Mouse (Mus musculus): Measurements from ENCODE around the gene Cish.
"Not testable (repeated sequence)": the region's sequence is repeated elsewhere in the genome, so short reads cannot be mapped to it uniquely, and the experiment has no call there.

Cish gene

DNA sequence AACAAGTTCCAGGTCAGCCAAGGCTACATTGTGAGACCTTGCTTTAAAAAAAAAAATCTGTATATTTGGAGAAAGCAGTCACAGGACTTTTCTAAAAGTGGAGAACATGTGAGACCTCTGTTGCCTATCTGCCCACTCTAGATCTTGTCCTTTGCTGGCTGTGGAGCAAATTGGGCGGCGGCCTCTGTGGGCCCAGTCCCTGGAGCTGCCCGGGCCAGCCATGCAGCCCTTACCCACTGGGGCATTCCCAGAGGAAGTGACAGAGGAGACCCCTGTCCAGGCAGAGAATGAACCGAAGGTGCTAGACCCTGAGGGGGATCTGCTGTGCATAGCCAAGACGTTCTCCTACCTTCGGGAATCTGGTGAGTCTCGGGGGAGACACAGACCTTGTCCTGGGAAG, 4.0 kb downstream of the Cish start:
- no peak for DNase-seq

DNA sequence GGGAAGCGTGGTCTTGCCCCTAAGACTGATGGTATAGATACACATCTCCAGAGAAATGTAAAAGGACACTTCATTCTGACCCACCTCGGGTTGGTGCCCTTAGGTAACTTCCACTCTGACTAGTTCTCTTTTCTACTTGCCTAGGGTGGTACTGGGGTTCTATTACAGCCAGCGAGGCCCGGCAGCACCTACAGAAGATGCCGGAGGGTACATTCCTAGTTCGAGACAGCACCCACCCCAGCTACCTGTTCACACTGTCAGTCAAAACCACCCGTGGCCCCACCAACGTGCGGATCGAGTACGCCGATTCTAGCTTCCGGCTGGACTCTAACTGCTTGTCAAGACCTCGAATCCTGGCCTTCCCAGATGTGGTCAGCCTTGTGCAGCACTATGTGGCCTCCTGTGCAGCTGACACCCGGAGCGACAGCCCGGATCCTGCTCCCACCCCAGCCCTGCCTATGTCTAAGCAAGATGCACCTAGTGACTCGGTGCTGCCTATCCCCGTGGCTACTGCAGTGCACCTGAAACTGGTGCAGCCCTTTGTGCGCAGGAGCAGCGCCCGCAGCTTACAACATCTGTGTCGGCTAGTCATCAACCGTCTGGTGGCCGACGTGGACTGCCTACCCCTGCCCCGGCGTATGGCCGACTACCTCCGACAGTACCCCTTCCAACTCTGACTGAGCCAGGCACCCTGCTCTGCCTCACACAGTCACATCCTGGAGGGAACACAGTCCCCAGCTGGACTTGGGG, 4.6 kb downstream of the Cish start:
- DNase-seq: no peak

DNA sequence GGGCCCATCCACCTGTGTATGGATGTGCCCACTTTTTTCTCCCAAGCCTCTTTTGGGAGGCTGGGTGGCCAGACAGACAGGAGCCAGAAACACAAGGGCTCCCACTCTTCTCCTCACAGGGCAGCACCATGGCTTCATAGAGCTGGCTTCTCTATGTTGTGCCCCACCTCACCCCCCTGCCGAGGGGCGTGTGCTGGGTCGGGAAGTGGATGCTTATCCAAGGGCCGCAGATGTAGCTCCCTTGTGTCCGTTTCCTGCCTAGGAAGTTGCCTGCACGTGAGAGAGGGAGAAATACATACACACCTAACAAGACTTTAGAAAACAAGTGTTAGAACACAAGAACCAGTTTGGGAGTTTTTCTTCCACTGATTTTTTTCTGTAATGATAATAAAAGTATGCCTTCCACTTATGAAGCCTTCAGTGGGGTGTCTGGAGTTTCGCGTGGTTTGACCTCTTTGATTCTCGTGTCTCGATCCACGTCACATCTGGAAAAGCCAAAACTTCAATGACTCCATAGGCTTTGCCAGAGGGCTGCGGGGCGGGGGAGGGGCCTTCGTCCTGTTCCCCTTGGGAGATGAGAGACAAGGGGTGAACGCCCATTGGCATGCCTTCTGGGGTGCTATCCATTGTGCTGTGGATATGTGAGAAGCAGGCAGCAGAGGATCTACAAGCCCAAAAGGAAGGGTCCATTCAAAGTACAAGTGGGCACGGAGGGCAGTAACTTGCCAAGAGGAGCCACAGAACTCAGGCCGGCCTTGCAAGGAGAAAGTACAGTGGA, 5.9 kb downstream of the Cish start:
- no peak for DNase-seq

DNA sequence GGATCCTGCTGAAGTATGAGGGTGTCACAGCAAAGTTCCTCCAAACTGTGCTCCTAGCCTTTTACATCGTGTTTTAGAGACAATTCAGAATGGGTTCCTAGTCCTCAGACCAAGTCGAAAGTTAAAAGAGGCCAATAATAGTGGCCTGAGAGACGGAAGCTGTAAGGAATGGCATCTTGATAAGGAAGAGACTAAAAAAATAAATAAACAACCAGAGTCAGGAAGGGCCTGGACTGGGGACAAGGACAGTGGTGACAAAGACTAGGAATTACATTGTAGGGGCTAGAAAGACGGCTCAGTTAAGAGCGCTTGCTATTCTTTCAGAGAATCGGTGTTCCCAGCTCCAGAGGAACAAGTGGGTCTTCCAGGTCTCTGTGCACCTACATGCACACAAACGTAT, 6.8 kb downstream of the Cish start:
- DNase-seq: no peak

DNA sequence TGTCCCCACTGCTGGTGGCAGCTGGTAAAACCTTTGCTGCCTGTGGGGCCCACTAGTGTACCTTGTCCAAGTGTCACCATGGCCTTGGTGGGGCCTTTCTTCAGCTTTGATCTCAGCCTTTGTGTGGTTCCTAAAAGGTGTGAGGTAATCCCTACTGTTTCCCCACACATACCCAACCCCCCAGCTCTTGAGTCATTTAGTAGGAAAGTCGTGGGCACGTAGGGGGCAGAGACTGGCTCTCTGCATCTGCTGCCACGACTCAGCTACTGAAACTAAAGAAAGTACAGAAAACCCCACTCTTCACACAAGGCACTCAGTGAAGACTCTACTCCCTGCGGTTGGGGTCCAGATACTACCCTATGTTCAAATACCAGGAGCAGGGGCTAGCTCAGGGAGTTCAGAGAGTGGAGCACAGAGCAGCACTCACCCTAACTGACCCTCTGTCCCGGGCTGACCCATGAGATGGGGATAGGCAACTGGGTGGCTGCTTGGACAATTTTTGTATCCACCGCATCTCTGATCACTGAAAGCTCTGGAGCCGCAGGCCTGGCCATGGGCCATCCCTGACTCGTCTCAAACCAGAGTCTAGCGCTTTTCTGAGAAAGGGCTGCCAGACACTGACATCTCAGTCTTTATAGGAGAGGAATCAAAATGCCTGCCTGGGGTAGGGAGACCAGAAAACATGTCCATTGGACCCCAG, 7.4 kb downstream of the Cish start:
- no peak for DNase-seq

DNA sequence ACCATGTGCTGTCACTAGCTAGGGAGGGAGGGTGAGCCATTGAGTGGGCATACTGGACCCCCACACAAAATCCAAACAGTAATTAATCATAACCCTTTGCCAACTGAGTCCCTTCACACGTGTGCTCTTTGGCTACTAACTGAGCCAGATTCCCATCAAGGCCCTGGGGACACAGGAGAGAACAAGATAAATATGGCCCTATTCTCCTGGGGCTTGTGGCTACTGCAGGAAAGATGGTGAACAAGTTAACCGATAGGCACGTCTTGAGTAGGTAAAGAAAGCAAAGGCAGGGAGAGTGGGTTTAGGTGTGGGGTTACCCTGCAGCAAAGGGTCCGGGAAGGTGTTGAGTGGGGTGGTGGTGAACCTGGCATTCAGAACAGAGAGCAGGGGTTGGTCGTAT, 8.1 kb downstream of the Cish start:
- DNase-seq: no peak

DNA sequence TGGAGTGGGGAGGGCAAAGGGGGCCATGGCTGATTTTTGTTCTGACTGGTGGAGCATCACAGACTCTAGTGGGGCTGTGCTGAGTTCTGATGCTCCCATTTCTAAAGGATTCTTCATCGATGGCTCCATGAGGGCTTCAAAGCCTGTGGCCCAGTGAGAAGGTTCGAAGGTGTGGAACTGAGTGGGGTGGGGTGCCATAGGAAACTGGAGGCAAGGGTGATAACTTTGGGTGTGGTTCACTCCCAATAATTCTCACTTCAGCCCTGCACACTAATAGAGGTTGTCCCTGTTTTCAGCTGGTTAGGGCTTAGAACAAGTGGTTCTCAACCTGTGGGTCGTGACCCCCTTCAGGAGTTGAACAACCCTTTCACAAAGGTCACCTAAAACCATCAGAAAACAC, 8.6 kb downstream of the Cish start:
- DNase-seq: no peak

DNA sequence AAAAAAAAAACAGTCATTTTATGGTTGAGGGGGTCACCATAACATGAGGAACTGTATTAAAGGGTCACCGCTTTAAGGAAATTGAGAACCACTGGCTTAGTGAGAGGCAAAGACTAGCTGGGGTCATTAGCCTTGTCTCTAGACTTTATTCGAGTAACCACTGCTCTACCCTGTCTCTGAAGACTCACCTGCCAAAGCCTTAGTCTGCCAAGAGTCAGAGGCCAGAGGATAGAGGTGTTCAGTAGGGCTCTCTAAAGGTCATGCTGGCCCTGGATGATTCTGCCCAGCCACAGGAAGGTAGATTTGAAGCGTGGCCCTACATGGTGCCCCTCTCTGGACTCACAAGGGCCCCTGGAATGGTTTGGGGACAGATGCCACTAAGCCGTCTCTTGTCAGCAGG, 9.2 kb downstream of the Cish start:
- DNase-seq: no peak

DNA sequence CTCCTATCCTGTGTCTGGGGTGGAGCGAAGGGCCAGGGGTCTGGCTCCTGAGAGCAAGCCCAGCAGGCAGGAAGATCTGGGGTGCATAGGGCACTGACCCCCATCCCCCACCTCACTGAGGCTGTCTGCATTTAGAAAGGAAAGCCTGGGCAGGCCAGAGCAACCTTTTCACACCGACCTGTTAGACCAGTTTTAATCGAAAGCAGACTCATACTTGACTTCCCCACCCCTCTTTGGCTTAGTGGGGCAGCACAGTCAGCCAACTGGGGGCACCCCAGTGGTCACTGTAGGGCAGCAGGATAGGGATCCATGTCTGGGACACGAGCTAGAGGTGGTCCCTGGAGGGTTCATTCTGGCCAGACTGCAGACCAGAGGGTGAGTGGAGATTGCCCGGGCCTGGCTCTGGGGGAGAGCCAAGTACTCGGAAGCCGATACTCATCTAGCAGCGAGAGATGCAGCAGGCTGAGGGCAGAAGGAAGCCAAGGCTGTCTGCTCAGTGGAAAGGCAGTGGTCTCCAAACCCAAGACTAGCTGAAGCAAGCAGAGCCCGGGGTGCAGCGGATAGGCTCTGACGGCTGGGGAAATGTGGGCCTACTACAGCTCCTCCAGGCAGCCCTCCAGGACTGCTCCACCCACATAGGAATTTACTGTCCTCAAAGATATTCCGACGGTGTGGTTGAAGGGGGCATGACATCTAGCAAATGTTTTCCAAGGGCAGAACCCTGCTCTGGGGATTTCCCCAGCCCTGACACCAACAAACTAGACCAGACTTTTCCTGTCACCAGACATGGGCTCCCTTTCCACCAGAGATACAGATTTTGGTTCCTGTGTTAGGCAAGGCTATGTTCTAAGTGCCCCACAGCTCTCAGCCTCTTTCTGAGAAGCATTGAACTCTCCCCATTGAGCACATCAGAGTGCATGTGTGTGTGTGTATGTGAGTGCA, 10.0 kb downstream of the Cish start:
- DNase-seq: peak; percentile 47 to 69

DNA sequence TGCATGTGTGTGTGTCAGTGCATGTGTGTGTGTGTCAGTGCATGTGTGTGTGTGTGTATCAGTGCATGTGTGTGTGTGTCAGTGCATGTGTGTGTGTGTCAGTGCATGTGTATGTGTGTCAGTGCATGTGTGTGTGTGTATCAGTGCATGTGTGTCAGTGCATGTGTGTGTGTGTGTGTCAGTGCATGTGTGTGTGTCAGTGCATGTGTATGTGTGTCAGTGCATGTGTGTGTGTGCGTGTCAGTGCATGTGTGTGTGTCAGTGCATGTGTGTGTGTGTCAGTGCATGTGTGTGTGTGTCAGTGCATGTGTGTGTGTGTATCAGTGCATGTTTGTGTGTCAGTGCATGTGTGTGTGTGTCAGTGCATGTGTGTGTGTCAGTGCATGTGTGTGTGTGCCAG, 10.8 kb downstream of the Cish start:
- DNase-seq: not testable (repeated sequence)

DNA sequence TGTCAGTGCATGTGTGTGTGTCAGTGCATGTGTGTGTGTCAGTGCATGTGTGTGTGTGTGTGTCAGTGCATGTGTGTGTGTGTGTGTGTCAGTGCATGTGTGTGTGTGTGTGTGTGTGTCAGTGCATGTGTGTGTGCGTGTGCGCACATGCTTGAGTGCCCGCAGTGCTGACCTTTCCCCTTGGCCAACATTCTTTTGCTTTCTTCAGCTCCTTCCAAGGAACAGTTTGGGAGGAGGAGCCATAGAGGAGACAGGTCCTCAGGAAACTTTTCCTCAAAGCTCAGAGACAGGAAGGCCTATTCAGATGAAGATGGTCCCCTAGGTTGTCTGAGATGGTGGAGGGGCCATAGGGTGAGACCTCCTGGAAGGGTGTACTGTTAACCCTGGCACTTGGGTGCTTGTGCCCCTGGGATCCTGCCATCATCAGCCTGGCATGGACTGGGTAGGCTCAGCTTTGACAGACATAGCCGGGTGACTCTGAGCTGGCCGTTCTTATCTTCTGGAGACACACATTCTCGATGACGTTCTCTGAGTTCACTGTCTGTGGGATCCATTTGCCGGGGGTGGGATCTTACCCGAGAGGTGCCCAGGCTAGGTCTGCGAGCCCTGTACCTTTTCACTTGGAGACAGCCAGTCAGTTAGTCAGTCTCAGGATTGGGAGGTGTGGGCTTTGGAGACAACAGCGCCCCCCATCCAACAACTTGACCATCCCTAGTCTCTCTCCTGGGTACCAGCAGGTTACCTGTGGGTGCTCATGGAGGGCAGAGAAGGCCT, 11.5 kb downstream of the Cish start:
- peak in 1 of 2 experiments; percentile 50 for DNase-seq

DNA sequence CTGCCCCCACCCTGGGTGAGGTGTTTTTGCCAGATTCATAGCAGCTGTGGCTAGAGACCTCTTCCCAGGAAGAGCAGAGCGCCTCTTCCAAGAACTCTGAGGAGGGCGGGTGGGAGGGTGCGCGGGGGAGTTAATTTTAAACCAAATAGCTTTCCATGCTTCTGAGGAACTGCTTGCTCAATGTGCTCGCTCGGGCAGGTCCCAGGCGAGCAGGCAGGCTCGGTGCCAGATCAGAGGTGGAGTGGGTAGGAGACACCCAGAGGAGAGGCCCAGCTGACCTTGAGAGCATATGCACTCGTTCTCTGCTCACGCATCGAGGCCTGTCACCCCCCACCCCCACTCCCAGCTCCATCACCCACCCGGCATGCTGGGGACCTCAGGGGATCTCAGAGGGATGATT, 12.1 kb downstream of the Cish start:
- DNase-seq: peak; percentile 96 to 99

DNA sequence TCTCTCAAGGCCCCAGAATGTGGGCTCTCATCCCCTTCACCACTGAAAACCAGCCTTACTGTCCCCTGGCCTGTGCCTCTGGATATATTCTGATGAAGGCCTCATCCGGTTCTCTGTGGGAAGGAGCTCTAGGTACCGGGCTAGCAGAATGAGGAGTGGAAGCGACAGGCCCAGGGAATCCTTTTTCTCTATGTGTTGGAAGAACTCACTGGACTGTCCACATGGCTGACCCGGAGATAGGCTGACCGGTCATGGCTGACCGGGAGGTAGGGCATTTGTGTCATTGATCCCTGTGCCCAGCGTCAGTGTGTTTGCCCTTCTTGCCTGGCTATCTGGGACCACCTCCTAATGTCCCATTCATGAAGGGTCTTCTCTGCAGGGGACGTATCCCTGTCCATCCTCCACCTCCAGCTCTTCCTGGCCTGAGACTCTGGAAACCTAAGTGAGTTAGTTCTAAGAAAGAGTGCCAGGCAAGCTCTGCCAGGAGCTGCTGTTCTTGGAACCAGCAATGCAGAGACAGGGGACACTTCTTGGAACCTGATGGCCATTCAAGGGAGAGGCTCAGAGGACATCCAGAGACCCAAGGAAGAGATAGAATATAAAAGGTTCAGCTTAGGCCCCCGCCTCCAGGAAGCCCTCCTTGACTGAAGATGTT, 12.6 kb downstream of the Cish start:
- DNase-seq: peak; percentile 21 to 62

DNA sequence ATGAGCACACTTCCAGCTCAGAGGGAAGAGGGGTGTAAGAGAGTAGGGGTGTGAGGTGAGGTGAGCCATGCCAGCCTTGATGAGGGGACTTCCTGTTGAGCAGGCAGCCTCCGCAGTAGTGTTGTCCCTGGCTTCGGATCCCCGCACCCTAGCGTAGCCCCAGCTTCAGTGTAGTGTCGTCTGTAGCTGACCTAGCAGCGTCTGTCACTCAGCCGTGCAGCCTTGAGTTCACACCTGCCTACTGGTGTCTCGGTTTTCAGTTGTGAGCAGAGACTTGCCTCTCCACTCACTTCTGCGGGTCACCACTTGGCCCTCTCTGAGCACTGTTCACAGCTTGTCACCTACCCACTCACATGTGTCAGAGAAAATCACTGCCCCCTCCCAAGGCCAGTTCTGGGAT, 13.3 kb downstream of the Cish start:
- DNase-seq: no peak

DNA sequence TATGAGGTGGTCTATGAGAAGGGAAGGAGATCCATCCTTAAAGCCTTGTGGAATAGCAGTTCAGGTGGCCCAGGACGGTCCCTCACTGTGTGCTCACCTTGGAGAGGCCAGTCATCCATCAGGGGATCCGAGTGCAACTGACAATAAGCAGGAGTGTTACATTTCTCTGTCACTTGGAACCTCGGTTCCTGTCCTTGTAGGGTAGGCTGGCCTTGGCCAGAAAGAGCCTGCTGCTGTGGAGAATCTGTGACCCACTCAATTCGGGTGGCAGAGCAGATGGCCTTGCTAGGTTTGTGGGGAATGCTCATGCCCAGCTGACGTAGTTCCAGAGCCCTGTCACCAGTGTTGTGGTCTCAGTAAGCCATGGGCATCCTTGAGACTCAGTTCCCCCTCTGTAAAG, 13.8 kb downstream of the Cish start:
- no peak for DNase-seq

DNA sequence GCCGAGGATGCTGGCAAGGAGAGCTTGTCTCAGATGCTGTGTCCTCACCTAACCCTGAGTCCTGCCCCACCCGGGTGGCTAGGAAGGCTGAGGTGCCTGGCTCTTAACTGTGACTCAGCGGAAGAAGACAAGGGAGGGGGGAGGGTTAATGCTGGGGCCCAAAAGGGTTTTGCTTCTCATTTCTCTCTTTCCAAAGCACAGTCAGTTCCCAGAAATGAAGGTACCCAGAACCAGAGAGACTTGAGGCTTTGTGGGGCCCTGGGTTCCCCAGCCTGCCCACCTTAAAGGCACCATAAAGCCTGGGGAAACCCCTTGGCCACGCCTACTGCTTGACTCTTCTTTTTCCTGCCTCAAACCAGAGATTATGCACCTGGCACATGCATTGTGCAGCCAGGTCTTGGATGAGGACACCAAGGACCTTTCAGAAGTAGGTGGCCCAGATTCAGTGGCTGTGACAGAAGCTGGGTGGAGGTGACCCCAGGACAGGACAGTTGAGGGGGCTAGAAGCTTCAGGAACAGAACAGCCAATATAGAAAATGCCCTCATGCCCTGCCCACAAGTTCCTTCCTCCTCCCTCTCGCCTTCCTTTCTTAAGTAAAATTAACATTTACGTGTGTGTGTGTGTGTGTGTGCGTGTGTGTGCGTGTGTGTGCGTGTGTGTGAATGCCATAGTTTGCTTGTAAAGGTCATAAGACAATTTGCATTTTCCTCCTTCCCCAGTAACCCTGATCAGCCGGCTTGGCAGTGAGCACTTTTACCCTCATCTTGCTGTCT, 17.2 kb downstream of the Cish start:
- DNase-seq: no peak

DNA sequence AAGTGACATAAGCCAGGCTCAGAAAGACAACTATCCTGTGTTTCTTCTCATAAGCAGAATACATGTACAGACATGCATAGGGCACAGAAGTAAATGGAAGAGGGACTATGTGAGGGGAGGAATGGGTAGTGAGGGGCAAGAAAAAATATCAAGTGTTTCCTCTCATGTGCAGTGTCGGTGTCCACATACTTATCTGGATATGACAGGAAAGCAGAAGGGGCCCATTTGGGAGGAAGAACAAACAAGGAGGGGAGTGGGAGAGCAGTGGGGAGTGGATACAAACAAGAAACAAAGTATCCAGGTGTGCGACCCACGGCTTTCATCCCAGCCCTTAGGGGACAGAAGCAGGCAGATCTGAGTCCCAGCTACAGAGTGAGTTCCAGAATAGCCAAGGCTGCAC, 18.1 kb downstream of the Cish start:
- no peak for DNase-seq

DNA sequence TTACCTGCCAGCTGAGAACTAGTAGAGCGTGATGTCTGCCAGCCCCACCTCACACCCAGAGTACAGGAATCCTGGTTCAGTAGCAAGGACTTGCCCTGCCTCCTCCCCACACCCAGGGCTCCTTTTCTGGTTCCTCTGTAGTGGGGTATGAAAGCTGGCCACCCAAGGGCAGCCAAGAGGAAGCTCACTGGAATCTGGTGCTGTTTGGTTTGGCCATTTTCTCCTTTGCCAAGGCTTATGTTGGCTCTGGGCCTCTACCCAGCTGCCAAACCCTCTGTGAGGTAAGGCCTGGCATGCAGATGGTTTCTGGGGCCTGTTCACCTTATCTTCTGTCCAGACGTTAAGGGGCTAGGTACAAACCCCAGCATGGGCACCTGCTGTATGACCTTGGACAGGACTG, 20.0 kb downstream of the Cish start:
- DNase-seq: peak; percentile 44 to 88

DNA sequence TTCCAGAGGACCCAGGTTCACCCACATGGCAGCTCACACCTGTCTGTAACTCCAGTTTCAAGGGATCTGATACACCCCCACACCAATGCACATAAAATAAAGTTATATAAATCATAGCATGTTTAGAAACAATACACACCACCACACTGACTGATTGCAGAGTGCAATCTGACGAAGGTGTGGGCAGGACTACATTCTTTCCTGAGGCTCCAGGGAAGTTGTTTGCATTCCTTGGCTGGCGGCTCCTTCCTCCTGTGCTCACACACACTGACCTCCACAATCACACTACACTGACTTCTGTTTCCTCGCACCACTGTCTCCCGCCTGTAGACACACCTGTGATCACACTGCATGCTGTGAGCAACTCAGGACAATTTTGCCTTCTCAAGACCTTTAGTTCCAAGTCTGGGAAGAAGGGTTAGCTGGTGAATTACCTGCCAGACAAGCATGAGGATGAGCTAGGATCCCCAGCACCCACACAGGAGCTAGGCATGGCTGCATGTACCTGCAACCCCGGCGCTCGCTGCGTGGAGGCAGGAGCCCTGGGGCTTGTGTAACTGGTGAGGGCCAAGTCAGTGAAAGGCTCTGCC, 26.7 kb downstream of the Cish start:
- peak; percentile 28 to 58 for DNase-seq

DNA sequence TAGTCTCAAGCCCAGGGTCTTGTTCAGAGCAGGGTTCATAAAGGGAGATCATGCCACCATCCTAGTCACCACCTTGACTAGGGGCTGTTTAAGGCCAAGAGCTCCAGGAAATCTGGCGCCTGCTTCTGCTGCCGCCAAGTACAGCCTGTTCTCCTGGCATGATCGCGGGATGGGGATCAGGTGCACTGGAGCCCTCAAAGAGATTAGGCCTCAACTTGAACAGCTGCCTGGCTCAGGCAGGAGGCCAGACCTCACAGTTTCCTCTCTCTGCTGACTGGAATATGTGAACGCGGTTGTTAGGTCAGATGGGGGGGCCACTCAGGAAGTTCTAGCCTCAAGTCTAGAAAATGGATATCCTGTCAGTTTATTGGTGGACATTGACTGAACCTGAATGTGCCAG, 27.7 kb downstream of the Cish start:
- peak; percentile 56 to 88 for DNase-seq

Data from kidney, postnatal 25 days (tissue).